Mouse (Mus musculus) liver, embryonic 14.5 days (tissue): ENCODE measurements at regions not wholly inside any gene's neighbourhood (a gene's known extent, or its start where the extent isn't known, plus 50 kb on each side); places are given as distances from the start of the nearest gene placed in this dataset.

Source experiments
- CTCF ChIP-seq: IDR thresholded peaks from 2 replicates; pipeline ENCODE4 v1.5.1; 2016; ENCODE audit warnings: antibody characterized with exemption, low read depth, control low read depth
- EP300 ChIP-seq: IDR thresholded peaks from 2 replicates; pipeline ENCODE4 v1.6.1; 2016; ENCODE audit warnings: antibody characterized with exemption, low read depth

DNA sequence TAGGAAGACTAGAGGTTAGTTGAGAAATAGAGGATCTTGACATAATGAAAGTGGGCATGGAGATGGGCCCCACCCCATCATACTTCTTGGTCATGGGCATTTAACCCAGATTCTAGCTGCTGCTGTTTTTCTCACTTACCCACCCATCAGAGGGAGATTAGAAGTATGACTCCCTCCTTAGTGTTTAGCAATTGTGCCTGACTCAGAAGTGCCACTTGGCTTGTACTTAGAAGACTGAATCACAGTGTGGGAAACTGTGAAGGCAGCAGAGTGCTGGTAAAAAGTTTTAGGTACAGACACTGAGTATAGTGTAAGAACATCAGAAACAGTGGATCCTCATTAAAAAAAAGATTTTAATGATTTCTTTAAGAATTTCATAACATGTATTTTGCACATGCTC is 100.5 kb downstream of the Edem1 start:
- TF ChIP-seq CTCF, result no peak
- TF ChIP-seq EP300, result no peak
